Mouse (Mus musculus) hematopoietic stem cell, adult 5-6 weeks (primary cell): ENCODE measurements at regions not wholly inside any gene's neighbourhood (a gene's known extent, or its start where the extent isn't known, plus 50 kb on each side); places are given as distances from the start of the nearest gene placed in this dataset.

Experiments used
- ATAC-seq, 2 experiments: fragments of 125-278 bp in 1 of 2; replicated peaks in 1 of 2; 2 replicates each; pipeline ENCODE4 v1.8.0; 2016 to 2017; ENCODE audit warnings: inconsistent platforms in 2 of 2, mild to moderate bottlenecking in 2 of 2, moderate number of reproducible peaks in 2 of 2, low read depth in 1 of 2, moderate TSS enrichment in 1 of 2; ENCODE audit not compliant: low FRiP score in 2 of 2, poor library complexity in 2 of 2, severe bottlenecking in 2 of 2, insufficient read depth in 1 of 2, low TSS enrichment in 1 of 2

DNA sequence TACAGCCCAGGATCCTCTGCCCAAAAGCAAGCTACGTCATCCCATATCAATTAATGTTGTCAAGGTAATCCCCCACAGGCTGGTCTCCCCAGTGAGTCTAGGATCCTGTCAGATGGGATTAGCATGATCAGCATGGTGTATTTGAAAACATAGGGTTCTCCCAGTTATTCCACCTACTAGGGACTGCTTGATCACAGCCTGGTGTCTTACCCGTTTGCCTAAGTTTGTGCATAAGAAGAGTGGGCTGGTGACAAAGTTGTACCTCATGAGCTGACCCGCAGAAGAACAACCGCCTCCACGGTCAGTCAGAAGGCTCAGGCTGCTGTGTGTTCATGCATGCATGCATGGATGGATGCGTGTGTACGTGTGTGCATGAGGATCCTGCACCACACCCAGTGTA is 108.9 kb upstream of the Tbx3 start:
- no peak for ATAC-seq

DNA sequence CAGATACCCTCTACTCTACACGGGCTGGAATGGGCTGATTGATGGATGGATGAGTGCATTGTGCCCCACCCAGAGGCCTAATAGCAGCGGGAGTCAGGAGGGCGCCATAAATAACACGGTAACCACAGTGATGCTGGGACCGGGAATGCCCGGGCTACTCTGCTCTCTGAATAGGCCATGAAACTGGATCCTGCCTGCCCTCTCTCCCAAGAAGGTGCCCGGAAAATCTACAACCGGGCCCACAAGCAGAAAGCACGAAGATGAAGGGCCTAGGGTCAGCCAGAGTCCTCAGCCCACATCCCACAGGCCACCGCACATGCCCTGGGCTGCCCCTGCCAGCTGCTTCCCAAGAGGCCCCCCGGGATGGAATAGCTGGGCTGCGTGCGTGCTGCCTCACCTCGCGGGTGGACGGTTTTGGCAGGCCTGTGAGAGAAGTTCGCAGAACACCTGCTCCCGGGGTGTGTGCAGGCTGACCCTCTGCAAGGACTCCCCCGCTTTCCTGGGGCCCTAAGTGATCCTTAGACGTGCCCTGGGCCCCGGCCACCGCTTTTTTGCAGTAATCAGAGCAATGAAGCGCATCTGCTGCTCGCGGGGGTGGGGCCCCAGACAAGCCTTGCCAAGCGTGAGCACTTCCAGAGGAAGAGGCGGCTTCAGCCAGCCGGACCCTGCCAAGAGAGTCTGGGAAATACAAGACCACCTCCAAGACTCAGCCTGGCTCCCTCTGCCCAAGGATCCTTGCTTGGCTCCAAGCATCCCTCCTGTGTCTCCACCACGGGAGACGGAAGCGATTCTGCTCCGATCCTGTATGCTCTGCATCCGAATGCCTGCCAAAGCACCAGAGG is 106.7 kb upstream of the Tbx3 start:
- no peak for ATAC-seq

- no peak for ATAC-seq
Measured at GRCm38 (mm10) chr5:119567639-119568038, 102.8 kb upstream of the Tbx3 start.

DNA sequence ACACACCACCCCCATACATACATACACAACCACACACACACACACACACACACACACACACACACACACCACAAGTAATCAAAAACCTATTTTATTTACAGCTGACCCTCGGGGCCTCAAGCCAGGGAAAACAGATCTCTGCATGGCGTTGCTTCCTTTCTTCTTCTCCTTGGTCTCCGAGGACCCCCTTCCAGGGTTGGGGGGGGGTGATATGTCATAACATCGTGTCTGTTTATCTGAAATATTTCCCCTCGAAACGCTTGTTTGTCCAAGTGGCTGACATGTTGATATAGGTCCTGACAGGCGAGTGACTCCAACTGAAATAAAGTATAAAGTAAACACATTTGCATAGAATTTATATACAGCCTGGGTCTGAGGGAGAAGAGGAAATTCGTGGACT is 100.4 kb upstream of the Tbx3 start:
- ATAC-seq: no peak

DNA sequence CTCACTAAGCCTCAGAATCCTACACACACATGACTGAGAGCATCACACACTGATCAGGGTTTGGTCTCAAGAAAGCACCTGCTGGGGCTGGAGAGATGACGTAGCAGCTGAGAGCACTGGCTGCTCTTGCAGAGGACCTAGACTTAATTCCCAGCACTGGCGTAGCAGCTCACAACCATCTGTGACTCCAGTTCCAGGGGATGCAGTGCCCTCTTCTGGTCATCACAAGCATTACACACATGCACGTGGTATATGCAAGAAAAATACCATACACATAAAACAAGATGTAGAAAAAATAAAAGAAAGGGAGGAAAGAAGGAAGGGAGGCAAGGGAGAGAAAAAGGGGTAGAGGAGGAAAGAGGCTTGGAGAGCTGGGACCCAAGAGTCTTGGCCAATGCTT is 98.8 kb upstream of the Tbx3 start:
- ATAC-seq: no peak

DNA sequence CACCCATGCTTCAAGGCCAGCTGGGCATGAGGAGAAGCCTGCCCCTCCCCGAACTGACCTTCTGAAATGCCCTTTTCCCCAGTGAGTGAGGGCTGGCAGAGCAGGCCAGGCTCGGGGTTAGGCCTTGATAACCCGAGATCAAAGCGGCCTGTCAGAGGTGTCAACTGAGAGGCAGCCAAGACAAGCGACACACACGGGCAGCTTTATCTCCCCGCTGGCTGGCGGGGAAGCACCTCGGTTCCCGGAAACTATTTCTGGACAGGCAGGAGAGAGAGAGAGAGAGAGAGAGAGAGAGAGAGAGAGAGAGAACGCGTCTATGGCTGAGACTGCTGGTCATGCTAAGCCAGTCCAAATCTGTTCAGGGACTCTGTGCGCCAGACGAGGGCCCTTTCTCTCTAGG is 95.3 kb upstream of the Tbx3 start:
- ATAC-seq: no peak

DNA sequence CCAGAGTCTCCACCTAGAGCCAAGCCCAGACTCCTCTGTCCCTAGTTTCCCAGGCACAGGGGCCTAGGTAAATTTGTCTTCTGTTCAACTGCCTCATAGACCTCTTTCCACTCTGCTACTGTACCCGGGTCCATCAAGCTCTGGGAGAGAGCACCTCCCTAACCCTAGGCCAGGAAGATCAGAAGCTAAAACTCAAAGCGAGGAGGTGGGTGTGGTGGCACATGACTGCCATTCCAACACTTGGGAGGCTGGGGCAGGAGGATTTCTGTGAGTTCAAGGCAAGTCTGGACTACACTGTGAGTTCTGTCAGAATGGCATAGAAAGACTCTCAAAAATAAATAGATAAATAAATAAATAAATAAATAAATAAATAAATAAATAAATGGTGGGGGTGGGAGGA is 91.2 kb upstream of the Tbx3 start:
- no peak for ATAC-seq

DNA sequence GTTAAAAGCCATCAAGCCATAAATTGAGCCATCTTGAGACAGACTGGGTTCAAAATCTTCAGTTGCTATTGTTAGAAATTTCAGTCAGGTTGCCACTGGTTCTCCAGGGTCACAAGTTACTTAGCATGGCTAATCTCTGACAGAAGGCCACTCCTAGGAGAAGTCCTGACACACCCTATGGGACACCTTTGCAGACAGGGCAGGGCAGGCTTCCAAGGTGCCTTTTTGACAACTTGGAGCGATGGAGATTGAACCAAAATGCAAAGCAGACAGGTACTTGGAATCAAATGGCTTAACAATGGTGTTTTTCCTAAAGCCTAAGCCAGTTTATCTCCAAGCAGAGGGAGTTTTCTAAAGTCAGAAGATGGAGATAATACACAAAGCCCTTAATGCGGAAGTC is 90.7 kb upstream of the Tbx3 start:
- no peak for ATAC-seq

- no peak for ATAC-seq
Measured at GRCm38 (mm10) chr5:119580395-119580794, 90.1 kb upstream of the Tbx3 start.

DNA sequence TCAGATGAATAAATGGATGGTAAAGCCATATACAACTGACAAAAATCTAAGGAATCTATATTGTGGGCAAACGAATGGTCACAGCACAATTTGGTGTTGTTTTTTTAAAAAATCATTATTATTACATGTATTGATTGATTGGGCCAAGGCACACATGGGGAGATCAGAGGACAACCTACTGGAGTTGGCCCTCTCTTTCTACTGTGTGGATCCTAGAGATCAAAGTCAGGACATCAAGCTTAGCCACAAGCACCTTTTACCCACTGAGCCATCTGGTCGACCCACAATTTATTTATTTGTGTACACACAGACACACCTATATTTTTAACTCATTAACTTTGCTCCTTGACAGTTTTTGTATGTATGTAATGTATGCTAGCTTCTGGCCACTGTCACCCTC is 89.7 kb upstream of the Tbx3 start:
- ATAC-seq: no peak

DNA sequence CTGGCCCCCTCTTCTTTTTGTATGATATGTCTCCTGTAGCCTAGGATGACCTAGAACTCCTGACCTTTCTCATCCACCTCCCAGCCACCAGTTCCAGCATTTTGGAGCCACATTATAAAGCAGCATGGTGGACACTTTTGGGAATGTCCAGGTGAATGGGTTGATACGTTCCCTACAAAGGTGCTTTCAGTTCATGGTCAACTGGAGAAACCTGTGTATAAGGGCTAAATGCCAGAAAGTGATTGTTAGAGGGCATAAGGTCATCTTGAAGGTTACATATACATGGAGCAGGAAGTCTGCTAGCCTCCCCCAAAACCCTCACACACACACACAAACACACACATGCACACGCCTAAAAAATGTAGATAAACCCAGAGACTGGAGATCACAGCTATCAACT is 86.1 kb upstream of the Tbx3 start:
- no peak for ATAC-seq

DNA sequence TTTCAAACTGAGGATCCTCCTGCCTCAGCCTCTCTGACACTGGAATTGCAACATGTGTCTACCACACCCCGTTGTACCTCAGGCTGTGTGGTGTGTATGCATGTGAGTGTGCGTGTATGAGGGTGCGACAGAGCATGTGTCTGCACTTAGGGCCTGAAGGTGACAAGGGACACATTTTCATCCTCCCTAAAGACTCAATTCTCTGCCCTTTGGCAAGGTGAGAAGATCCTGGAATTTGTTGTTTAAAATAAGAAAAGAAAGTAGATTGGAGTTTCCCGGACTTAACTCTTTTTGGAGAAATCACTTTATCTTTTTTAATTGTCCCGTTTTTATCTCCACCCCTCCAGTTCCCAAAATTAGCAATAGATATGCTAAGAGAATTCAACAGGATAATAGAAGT is 85.6 kb upstream of the Tbx3 start:
- ATAC-seq: no peak

- no peak for ATAC-seq
Measured at GRCm38 (mm10) chr5:119586391-119587058, 83.9 kb upstream of the Tbx3 start.

- ATAC-seq: no peak
Measured at GRCm38 (mm10) chr5:119587239-119587811, 83.1 kb upstream of the Tbx3 start.

- ATAC-seq: peak in 1 of 2 experiments; percentile 53; a peak in 1 of 4 replicates
Measured at GRCm38 (mm10) chr5:119588340-119589272, 81.9 kb upstream of the Tbx3 start.

DNA sequence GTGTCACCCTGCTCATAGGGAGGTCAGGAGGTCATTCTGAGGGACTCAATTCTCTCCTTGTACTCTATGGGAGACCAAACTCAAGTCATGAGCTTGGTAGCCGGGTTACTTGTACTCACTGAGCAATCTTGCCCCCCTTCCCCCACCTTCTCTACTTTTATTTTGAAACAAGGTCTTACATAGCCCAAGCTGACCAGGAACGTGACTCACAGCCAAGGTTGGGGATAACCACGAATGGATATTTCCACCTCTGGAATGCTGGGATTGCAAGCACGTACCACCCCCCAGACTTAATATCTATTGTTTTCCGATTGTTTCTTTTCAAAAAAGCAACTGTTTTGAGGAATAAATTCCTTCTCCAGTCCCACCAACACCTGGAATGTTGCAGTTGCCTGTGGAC is 79.2 kb upstream of the Tbx3 start:
- no peak for ATAC-seq

DNA sequence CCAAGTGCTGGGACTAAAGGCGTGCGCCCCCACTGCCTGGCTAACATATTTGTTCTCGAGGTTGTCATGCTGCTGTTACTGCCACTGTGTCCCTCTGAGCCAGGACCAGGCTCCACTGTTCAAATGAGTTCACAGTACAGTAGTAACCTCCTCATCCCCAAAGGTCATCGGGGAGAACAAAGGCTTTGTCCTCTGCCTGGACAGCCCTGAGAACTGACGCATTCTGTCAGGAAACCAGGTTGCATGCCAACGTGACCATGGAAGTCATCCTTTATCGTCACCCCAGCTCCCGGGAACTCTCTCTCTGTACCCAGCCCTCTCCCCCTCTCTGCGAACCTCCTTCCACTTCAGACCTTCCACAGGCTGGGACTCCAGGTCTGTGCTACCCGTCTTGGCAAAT is 77.6 kb upstream of the Tbx3 start:
- ATAC-seq: no peak

- ATAC-seq: no peak
Measured at GRCm38 (mm10) chr5:119594541-119594940, 75.9 kb upstream of the Tbx3 start.
